Mouse (Mus musculus): ENCODE results near the gene Gm45837. TPM values are rescaled to one million over a fixed set of nuclear protein-coding genes. Genes with fewer than 3 reads are reported as not detected.
A peak's percentile ranks its signal among the peaks of the same experiment; 100 is the strongest.

Gm45837 gene
- total RNA-seq, 2 experiments from 2014 or later = 6.6 TPM; not detected in 1

DNA sequence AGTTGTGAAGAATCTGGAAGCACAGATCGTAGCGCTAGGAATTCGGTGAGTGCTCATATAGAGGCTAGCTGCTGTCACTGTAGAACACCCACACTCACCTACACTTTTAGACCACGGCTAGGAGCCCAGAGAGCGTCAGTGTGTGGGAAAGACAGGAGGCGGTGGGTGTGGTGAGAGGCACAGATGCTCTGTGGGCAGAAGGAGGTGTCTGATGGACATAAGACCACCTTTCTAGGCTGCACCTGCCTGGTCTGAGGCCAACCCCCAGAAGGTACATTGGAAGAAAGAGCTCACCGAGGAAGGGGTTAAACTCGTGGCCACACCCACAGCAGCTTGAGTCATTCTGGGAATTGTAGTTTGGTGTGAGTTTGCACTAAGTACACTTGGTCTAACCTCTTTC lies 16.0 kb downstream of the Gm45837 start:
- no peak for DNase-seq
- intact Hi-C loops (cut with DNase I) = no loop called here

DNA sequence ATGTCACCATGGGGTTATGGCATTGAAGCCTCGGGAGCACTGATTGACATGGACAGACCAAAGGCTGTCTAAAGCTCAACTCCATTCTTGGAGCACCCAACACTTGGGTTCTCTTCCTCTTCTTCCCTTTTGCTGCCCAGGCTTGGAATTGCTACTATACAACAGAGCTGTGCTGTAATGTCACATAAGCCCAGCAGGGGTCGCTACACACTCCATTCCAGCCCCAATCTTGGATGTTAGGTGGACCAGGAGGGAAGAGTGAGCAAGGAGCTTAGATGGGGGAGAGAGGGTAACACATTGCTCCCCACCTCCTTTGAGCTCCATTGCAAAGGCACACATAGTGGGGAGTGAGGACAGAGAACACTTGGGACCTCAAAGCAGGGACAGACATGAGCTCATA lies 17.1 kb downstream of the Gm45837 start:
- peak; percentile 37 for DNase-seq
- intact Hi-C loops (cut with DNase I) = no loop called here

DNA sequence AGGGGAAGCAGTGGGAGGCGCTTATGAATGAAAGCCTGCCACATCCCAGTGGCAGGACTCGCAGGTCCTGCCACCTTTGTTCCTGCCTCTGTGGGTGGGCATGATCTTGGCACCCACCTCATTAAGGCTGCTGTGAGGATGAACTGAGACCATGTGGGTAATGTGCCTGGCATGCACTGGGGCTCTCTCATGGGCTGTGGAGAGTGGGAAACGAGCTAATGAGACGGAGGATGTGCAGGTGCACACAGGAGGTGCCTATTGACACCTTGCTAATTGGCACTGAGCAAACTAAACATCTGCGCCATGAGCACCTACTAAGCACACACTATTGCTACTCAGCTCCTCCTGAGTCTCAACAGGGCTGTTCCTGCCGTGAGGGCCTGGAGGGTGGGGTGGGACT lies 24.4 kb downstream of the Gm45837 start:
- DNase-seq = no peak

DNA sequence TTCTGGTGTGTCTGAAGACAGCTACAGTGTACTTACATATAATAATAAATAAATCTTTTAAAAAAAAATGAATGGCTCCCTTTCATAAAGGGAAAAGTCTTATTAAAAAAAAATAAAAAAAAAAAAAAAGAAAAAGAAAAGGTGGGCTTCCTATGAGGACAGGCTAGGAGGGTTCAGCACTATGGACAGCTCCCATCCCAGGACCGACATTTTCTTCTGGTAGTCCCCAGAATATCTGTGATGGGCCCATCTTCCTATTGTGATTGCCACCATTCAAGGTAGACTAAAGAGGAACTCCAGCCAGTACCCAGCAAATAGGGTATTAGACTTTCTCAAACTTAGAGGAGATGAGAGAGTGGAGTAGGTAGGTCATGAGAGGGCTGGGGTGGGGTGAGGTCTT lies 27.2 kb downstream of the Gm45837 start:
- intact Hi-C loops (cut with DNase I) = no loop called here
- no peak for DNase-seq

More for the DNA sequence above, 24.4 kb downstream of the Gm45837 start:
- intact Hi-C loops (cut with DNase I) = no loop called here

DNA sequence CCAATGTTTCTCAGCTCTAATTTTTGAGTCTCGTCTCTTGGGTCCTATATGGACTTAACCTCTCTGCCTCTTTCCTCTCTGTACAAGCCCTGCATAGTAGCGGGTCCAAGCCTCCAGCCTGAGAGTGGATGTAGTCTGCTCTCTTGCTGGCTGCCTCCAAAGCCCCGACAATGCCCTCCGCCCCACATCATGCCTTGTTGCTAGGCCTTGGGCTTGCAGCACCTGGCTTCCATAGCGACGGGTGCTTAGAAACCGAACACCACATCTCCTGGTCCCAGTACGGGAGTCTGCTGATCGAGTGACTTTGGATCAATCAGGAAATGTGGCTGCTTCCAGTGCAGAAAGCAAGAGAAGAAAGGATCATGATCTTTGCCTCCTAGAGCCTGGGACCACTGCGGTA lies 32.4 kb downstream of the Gm45837 start:
- no peak for DNase-seq
- intact Hi-C loops (cut with DNase I) = loop anchor here (10.0 kb wide), 1 partner anchor 182 kb away; no protein-coding TSS in a partner anchor

DNA sequence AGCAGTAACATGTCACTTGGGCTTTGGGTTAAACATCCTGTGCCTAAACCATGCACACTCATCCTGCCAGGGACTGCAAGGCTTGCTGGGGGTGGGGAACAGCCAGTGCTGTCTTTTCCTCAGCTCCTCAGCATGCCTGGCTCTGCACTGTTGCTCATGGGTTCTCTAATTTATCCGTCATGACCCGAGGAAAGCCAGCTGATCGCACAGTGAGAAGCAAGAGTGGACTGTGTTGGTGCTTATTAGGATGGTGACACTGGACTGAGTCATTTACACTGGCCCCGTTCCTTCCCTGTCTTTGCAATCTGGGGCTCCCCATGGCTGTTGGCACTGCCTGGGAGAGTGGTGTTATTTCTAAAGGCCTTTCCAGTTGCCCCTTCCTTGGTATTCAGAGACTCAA lies 33.5 kb downstream of the Gm45837 start:
- intact Hi-C loops (cut with DNase I) = loop anchor here (10.0 kb wide), 1 partner anchor 181 kb away; no protein-coding TSS in a partner anchor
- no peak for DNase-seq

DNA sequence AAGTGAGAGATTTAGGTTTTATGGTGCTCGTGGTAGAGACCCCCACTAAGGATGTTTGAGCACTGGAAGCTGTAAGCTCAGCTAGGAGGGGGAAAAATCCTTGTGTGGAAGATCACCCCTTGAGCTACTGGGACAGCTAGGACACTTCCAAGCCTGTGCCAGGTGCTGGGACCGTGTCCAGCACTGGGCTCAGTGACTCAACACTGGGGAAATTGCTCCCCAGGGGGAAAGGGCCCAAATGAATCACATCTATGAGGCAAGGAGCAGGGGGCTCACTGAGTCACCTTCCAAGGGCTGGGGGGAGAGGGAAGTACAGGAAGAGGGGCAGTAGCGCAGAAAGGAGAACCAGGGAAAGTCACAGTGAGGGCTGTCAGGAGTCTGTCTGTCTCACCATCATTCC lies 39.2 kb downstream of the Gm45837 start:
- no peak for DNase-seq
- intact Hi-C loops (cut with DNase I) = loop anchor here (1.0 to 10.0 kb wide), 3 partner anchors 53 to 175 kb away; no protein-coding TSS in a partner anchor

DNA sequence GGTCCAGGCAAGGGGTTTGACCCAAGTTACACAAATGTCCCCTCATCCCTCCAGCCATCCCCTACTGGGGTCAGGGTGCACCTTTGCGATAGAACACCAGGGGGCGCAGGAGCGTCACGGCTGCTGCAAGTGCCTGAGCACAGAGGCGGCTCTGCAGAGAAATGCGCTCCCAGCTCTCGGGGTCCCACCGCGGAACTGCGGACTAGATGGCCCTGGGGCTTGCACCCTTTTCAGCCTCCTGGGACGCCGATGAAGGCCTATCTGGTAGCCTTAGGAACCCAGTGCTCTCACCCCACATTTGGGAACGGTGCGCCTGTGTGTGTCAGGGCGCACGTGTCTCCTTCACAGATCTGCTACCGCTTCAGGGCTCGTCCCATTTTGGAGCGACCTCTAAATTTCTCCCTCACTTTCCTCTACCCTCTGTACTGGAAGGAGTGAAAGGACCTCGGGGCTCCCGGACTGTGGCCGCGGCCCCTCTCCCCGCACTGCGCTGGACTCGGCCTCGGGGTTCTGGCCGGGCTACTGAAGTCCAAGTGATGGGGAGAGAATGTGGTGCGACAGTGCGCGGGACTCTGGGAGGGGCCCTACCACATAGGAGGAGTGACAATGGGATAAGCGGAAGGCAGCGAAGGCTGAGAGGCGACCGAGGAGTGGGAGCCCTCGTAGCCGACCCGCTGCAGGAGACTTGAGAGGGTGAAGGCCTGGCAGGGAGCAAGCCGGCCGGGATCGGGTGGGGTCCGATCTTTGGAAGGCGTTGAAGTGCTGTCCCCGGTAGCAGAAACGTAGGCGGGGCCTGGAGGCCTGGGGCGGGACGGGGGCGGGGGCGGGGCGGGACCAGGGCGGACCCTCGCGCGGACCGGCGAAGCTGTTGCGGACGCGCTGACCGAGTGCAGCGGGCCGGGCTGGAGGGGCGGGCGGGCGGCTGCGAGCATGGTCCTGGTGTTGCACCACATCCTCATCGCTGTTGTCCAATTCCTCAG lies 40.0 kb downstream of the Gm45837 start:
- intact Hi-C loops (cut with DNase I) = loop anchor here (1.0 to 2.0 kb wide), 2 partner anchors 53 to 90 kb away; no protein-coding TSS in a partner anchor
- peak; percentile 90 for DNase-seq

DNA sequence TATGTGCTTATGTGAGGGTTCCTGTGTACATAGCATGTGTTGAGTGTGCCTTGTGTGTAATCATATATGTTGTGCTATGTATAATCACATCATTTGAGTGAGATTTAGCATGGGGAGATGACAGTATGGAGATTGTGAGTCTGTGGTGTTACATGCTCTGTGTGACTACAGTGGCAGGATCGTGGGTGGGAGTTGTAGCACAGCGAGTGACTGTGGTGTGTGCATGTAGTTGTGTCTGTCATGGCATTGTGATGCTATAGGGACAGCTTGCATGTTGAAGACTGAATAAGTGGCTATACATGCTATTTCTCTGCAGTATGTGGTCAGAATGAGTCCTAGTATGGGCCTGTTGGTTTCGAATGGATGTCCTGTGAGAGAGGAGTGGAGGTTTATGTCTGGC lies 42.0 kb downstream of the Gm45837 start:
- intact Hi-C loops (cut with DNase I) = no loop called here
- DNase-seq = no peak

DNA sequence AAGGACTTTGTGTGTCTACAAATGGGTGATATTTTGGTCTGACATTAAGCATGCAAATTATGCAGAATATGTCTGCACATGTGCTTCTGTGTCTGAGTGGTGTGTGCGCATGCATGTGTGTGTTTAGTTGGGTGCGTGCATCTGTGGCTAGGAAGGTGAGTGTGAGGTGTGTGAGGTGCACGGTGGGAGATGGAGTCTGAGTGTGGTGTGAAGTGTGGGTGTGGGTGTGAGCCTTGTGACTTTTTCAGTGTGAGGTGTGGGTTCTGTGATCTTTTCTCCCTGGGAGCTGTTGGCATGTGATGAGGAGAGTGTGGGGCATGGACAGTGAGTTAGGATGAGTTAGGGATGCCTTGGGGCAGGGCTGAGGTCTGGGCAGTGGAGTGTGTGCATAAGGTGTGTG lies 42.6 kb downstream of the Gm45837 start:
- intact Hi-C loops (cut with DNase I) = no loop called here
- DNase-seq = no peak

DNA sequence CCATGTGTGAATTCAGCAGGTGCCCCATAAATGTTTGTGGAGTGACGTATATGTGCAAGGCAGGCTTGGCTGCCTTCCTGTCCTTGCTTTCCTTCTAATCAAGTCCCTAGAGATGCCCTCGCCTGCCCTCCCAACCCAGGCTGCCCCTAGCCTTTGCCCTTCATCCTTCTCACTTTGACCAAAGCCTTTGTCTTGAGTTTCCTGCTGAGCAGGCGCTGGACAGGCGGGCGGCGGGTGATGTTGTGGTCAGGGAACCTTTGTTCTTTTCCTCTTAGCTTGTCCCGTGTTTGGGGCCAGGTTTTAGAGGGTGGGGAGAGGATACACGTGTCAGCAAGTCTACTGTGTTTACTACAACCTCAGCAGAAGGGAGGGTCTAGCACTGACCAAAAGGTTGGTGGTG lies 43.0 kb downstream of the Gm45837 start:
- no peak for DNase-seq
- intact Hi-C loops (cut with DNase I) = no loop called here

DNA sequence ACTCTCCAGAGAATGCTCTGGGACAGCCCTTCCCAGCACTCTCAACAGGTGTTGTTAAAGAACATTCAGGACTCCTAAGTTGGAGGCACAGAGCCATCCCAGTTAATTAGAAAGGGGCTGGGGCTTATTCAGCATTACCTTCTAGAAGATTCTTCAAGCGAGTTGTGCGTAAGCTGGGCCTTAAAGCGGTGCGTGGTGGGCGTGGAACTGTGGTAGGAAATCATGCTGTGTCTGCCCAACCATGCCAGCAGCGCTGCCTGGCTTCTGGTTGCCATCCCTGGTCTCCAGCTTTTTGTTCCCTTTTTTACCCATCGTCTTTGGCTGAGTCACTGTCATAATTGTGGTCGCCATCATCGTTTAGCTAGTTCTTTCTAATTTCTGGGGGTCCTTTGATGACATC lies 43.8 kb downstream of the Gm45837 start:
- DNase-seq = no peak
- intact Hi-C loops (cut with DNase I) = no loop called here

DNA sequence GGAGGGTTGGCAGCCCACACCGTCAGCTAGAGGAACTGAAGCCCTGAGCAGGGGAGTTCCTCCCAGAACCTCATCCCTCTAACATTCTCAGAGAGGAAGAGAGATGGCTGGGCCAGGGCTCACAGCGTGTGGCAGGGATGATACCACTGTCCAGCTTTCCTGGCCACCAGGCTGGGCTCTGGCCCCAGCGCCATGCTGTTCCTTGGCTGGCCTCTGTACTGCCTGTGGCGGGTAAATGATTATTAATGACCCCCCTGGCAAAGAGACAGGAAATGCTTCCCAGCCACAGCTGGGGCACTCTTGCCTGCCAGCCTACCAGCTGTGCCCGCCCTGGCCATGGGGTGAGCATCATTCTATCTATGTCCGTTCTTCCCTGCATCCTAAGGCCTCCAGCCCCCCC lies 44.5 kb downstream of the Gm45837 start:
- intact Hi-C loops (cut with DNase I) = no loop called here

DNA sequence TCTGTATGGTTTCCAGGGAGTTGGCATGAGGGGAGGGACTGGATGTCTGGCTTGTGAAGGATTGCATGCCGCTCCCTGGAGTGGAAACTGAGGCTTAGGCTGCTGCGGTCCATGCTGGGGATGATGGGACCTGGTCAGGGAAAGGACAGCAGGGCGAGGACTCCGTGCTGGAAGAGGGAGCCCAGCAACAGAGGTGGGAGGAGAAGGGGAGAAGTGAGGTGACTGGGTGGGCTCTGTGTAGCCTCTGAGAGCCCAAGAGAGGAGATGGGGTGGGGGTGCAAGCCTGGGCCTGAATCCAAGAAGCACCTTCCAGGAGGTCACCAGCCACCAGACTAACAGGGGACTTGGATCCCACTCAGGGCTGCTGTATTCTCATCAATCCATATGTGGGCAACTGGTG lies 45.6 kb downstream of the Gm45837 start:
- DNase-seq = no peak
- intact Hi-C loops (cut with DNase I) = no loop called here

More for the DNA sequence above, 44.5 kb downstream of the Gm45837 start:
- peak; percentile 87 for DNase-seq

DNA sequence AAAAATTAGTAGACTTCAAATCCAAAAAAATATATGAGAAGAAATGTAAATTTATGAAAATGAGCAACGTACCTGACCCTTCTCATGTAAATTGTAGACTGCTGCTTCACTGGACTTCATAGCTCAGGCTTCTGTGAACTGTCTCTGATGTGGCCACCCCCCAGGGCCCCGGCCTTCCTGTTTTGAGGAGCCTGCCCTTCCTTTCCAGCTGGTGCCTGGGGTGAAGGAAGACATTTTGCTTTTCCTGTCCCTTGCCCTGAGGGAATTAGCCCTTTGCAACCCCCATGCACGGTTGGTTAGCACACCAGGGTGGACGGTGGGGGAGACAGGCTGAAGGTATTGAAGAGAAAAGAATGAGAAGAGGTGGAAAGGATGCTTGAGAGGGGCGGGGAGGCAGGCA lies 46.1 kb downstream of the Gm45837 start:
- no peak for DNase-seq
- intact Hi-C loops (cut with DNase I) = no loop called here

DNA sequence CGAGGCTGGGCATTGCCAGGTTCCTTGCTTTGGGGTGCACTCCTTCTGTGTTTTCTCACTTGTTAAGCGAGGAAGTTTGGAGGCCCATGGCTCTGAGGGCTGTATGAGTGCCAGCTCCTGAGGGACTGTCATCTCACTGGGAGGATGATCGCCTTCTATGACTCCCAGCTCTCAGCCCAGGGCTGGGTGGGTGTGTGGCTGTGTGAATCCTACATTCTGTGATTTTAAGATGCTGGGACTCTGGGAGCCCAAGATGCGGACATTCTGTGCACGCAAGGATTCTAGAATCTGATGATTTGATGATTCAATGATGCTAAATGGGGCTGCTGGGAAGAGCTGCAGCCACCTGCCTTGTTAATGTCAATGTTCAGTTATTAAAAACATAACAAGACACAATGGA lies 46.6 kb downstream of the Gm45837 start:
- DNase-seq = no peak
- intact Hi-C loops (cut with DNase I) = no loop called here

DNA sequence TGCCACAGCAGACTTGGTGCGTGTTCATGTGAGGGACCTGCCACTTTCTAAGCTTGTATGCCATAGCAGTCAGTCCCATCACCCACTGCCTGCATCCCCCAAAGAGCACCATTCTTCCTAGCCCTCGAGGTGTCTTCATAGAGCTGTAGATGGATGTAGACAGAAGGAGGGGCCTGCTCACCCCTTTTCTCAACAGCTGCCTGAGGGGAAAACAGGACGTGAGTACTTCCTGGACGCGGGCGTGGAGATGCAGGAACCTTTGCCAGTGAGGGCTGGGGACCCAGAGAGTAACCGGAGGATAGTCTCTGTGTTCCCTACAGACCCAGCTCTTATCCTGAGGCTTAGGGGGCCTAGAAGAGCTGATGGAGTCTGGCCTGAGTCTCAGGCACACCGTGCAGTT lies 47.1 kb downstream of the Gm45837 start:
- DNase-seq = no peak
- intact Hi-C loops (cut with DNase I) = no loop called here

DNA sequence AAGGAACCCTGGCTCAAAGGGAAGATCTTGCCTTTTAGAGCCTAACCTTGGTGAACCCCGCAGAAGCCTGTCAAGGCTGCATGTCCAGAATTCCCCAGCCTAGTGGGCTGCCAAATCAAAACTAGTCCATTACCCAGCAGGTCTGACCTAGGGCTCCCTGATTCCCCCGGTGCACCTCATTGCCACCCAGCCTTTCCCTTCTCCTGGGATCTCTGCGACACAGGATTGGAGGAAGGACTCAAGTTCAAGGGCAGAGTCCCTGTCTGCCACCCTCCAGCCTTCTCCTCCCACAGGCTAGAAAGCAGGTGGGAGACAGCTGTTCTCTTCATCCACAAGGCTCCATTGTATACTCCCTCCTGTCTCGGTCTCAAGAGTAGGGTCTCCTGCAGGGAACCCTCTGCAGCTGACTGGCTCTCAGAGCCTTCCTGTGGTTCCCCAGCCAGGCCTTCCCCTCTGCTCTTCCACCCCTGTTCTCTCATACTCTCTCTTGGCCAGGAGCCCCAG lies 47.6 kb downstream of the Gm45837 start:
- no peak for DNase-seq
- intact Hi-C loops (cut with DNase I) = no loop called here

DNA sequence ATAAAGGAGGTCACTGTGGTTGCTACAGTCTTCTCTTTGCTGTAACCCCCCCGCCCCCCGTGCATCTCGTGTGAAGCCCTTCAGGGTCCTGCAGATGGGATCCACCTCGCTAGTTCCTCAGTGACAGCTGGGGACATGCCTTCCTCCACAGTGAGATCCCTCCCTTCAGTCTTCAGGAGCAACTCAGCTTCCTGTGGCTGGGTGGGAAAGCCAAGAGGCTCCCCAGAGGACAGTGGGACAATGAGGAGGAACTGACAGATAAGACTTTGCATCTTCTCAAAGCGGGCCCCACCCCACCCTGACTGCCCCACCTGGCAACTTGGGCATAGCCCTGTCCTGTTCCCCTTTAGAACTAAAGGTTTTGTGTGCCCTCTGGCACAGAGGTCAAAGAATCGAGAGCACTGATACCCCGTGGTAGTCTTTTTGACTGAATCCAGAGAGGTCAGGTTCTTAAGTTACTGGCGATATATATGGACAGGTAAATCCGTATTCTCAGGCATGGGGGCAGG lies 48.7 kb downstream of the Gm45837 start:
- no peak for DNase-seq
- intact Hi-C loops (cut with DNase I) = no loop called here

DNA sequence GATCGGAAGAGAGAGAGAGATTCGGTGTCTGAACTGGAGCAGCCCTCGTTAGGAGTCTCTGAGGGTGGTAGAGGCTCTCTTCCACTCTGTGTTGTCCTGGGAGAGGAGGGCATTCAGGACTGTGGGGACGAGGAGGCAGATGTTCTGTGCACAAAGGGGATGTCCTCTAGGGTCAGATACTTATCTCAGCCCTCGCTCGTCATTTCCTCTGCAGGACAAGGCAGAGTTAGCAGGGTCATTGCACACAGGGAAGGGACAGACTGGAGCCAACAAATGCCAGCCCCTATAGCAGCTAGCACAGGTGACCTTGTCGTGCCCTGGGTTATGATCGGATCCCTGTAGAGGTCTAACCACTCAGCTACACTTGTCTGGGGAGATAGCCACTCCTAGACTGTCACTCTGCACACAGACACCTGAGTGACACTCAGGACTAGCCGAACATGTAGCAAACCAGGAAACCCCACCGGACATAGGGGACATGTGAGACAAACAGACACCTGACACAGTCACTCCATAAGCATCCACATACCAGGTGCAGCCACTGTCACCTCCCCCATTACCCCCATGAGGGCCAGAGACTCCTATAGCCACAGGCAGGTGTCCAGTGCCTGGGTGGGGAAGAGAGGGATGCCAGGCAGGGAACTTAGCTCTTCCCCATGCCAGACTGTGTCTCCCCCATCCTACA lies 49.4 kb downstream of the Gm45837 start:
- intact Hi-C loops (cut with DNase I) = no loop called here
- no peak for DNase-seq

DNA sequence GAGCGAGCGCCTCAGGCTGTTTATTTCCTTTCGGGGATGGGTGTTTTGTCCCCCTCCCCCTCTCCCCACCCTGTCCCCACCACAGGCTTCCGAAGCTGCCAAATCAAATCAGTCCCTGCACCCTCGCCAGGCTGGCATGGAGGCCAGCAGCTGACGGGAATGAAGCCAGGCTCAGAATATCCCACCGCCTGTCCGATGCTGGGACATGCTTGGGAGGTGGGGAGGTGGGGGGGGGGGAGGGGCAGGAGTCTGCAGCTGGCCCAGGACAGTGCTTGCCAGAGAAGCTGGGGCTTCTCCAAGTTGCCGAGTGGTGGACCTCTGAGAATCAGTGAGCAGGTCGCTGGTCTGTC lies 49.9 kb downstream of the Gm45837 start:
- intact Hi-C loops (cut with DNase I) = no loop called here
- DNase-seq = peak; percentile 90
